Mouse (Mus musculus) G1E (cell line): Measurements from ENCODE around the gene Slc48a1.

ENCODE experiments used
- CTCF ChIP-seq: IDR thresholded peaks from 2 replicates; pipeline ENCODE4 v1.5.1; 2012; ENCODE audit warnings: low read depth, low read length, inconsistent platforms, mixed read lengths
- GATA1 ChIP-seq: IDR thresholded peaks from 2 replicates; pipeline ENCODE4 v1.6.1; 2012; ENCODE audit warnings: borderline replicate concordance, low read length, inconsistent platforms, mixed read lengths
- POLR2AphosphoS5 ChIP-seq: IDR thresholded peaks from 2 replicates; pipeline ENCODE4 v1.6.1; 2012; ENCODE audit warnings: low read depth, low read length, inconsistent platforms; ENCODE audit not compliant: insufficient replicate concordance

DNA sequence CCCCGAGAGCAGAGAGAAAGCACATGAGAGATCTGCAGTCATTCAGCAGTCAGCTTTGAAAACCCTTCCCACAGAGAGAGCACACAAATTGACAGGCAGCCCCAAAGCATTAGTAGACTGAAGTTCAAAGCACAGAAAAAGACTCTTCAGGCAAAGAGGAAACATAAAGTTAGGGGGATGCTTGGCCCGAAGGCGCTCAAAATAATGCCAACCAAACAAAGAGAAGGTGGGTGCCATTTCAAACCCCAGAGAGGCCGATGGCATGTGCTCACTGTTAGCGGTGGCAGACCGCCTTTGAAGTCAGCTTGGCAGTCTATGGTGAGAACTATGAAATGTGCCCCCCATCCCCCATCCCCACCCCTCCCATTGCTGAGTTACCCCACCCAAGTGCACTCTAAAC is 63.7 kb downstream of the Slc48a1 start:
- TF ChIP-seq CTCF = no peak
- no peak for TF ChIP-seq POLR2AphosphoS5
- TF ChIP-seq GATA1 = no peak
